Mouse (Mus musculus) right cerebral cortex, postnatal 14 days (tissue): Measurements from ENCODE around the gene Ccnyl1.

Experiments
- DNase-seq: peaks from one replicate; pipeline ENCODE4 v3.0.0; 2022

Gene Ccnyl1

GRCm38 (mm10) chr1:64705230-64705629 lies 15.0 kb downstream of the Ccnyl1 start:
- DNase-seq = peak; percentile 56

- DNase-seq = no peak
Observed at GRCm38 (mm10) chr1:64706610-64707009, 16.4 kb downstream of the Ccnyl1 start.

GRCm38 (mm10) chr1:64709891-64710290 lies 19.6 kb downstream of the Ccnyl1 start:
- DNase-seq = no peak

- DNase-seq = no peak
Observed at GRCm38 (mm10) chr1:64712006-64712760, 21.9 kb downstream of the Ccnyl1 start.

- DNase-seq = no peak
Observed at GRCm38 (mm10) chr1:64715458-64715857, 25.2 kb downstream of the Ccnyl1 start.

- no peak for DNase-seq
Observed at GRCm38 (mm10) chr1:64716589-64717304, 26.5 kb downstream of the Ccnyl1 start.

- DNase-seq = peak; percentile 61
Observed at GRCm38 (mm10) chr1:64717504-64717903, 27.2 kb downstream of the Ccnyl1 start.

- no peak for DNase-seq
Observed at GRCm38 (mm10) chr1:64721034-64721587, 30.9 kb downstream of the Ccnyl1 start.

GRCm38 (mm10) chr1:64730046-64730445 lies 39.8 kb downstream of the Ccnyl1 start:
- DNase-seq = no peak

- DNase-seq = no peak
Observed at GRCm38 (mm10) chr1:64731341-64732020, 41.2 kb downstream of the Ccnyl1 start.

- no peak for DNase-seq
Observed at GRCm38 (mm10) chr1:64732161-64732560, 41.9 kb downstream of the Ccnyl1 start.

GRCm38 (mm10) chr1:64732637-64733200 lies 42.5 kb downstream of the Ccnyl1 start:
- no peak for DNase-seq

GRCm38 (mm10) chr1:64733453-64734245 lies 43.4 kb downstream of the Ccnyl1 start:
- no peak for DNase-seq

GRCm38 (mm10) chr1:64734771-64735750 lies 44.8 kb downstream of the Ccnyl1 start:
- peak; percentile 35 for DNase-seq

GRCm38 (mm10) chr1:64735781-64736680 lies 45.8 kb downstream of the Ccnyl1 start:
- DNase-seq = peak; percentile 32

- DNase-seq = no peak
Observed at GRCm38 (mm10) chr1:64736681-64737501, 46.6 kb downstream of the Ccnyl1 start.

GRCm38 (mm10) chr1:64737502-64738179 lies 47.4 kb downstream of the Ccnyl1 start, which contains the start of gene Fzd5:
Gene Fzd5 (minus strand): TSS chr1:64737751.
- DNase-seq = peak; percentile 73

GRCm38 (mm10) chr1:64738180-64738555 lies 47.9 kb downstream of the Ccnyl1 start:
- DNase-seq = no peak
